Mouse (Mus musculus) midbrain, embryonic 15.5 days (tissue): Measurements from ENCODE around the gene Gm19345. TPM values are rescaled to one million over a fixed set of nuclear protein-coding genes. Genes with fewer than 3 reads are reported as not detected.

Experiments used
- ATAC-seq: fragments of 200-750 bp; cut with Nextera tagmentation; replicated peaks from 2 replicates; pipeline ENCODE4 v1.8.0; 2017; ENCODE audit warnings: moderate TSS enrichment
- H3K27ac ChIP-seq: fragments of 300-500 bp; sonication (generic); 2 replicates; pipeline ENCODE4 v1.5.1; 2015; ENCODE audit warnings: mild to moderate bottlenecking, inconsistent platforms
- H3K27me3 ChIP-seq: fragments of 300-500 bp; sonication (generic); replicated peaks from 2 replicates; pipeline ENCODE4 v1.6.1; 2015; ENCODE audit warnings: inconsistent platforms
- H3K36me3 ChIP-seq: fragments of 300-500 bp; sonication (generic); replicated peaks from 2 replicates; pipeline ENCODE4 v1.6.1; 2015; ENCODE audit warnings: inconsistent platforms
- H3K4me1 ChIP-seq: fragments of 300-500 bp; sonication (generic); 2 replicates; pipeline ENCODE4 v1.6.1; 2015; ENCODE audit warnings: inconsistent platforms
- H3K4me2 ChIP-seq: fragments of 300-500 bp; sonication (generic); 2 replicates; pipeline ENCODE4 v1.6.1; 2015; ENCODE audit warnings: inconsistent platforms, mild to moderate bottlenecking, moderate library complexity
- H3K4me3 ChIP-seq: fragments of 300-500 bp; sonication (generic); 2 replicates; pipeline ENCODE4 v1.5.1; 2015; ENCODE audit warnings: mild to moderate bottlenecking, inconsistent platforms
- H3K9ac ChIP-seq: fragments of 300-500 bp; sonication (generic); 2 replicates; pipeline ENCODE4 v1.6.1; 2015; ENCODE audit warnings: mild to moderate bottlenecking, inconsistent platforms
- H3K9me3 ChIP-seq: fragments of 300-500 bp; sonication (generic); 2 replicates; pipeline ENCODE4 v1.6.1; 2016; ENCODE audit warnings: inconsistent platforms
- WGBS: fragments of 180-500 bp; shearing (Covaris S2); methylation state at CpG from one replicate; pipeline ENCODE4 v1.1.7; 2015; ENCODE audit warnings: mixed read lengths; 5-methylcytosine and 5-hydroxymethylcytosine counted together
- polyA plus RNA-seq: library from polyadenylated mRNA; unstranded; fragments of >200 nt; fragmentation: Nextera tagmentation; extraction: Ambion mirVana; gene quantifications from 2 replicates; pipeline ENCODE4 v1.2.1, GENCODE M21; 2015

Gm19345 gene
- polyA plus RNA-seq, 1 experiment from 2014 or later = 15.4 TPM

DNA sequence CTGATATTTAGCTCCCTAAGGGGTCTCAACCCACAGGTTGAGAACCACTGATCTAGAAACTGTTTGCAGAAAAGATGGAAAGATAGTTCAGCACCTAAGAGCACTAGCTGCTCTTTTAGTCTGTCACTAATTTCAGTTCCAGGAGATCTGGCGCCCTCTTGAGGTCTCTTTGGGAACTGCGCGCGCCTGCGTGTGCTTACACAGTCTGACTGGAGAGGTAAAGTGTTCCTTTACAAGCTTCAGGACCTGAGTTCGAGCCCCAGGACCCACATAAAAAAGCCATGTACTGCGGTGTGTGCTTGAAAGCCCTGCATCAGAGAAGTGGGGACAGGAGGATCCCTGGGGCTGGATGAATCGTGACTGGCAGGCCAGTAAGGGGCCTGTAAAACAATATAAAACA lies 38.1 kb downstream of the Gm19345 start:
- ATAC-seq = no peak
- Histone ChIP-seq H3K4me2 (no peak overlapping the region), H3K9ac (no peak overlapping the region), H3K27me3 (no peaks in the 10 kb centered on the region), H3K4me1 (no peaks in the 10 kb centered on the region), H3K9me3 (no peaks in the 10 kb centered on the region), H3K27ac (no peak overlapping the region), H3K36me3 (no peaks in the 10 kb centered on the region), H3K4me3 (no peak overlapping the region)
- WGBS = 51% methylated on average over 8 of the region's 8 CpGs

Other genes with a start within 250 kb of the Gm19345 start
- gene Clasrp, start 247.5 kb upstream of the Gm19345 start, polyA plus RNA-seq = 67.2 and 69.1 TPM in 2 replicates
- 5.5 and 5.9 TPM in 2 replicates for gene Relb, start 222.6 kb upstream of the Gm19345 start, polyA plus RNA-seq
- 129 and 135 TPM in 2 replicates for gene Clptm1, start 187.0 kb upstream of the Gm19345 start, polyA plus RNA-seq
- gene Apoc2, start 174.1 kb upstream of the Gm19345 start, polyA plus RNA-seq = 1.2 TPM in 1 of 2 replicates, not detected in the other
- gene Gm44805, start 170.6 kb upstream of the Gm19345 start, polyA plus RNA-seq = not detected in 2 replicates
- gene Apoc4, start 170.5 kb upstream of the Gm19345 start, polyA plus RNA-seq = not detected in 2 replicates
- gene Apoc1, start 159.3 kb upstream of the Gm19345 start, polyA plus RNA-seq = 1.5 and 1.6 TPM in 2 replicates
- gene Apoe, start 152.8 kb upstream of the Gm19345 start, polyA plus RNA-seq = 385 and 514 TPM in 2 replicates
- 139 and 156 TPM in 2 replicates for gene Tomm40, start 136.6 kb upstream of the Gm19345 start, polyA plus RNA-seq
- gene Nectin2, start 101.5 kb upstream of the Gm19345 start, polyA plus RNA-seq = 56.3 and 60.8 TPM in 2 replicates
- gene Bcam, start 81.0 kb upstream of the Gm19345 start, polyA plus RNA-seq = 12.4 and 13.8 TPM in 2 replicates
- gene Cblc, start 55.2 kb upstream of the Gm19345 start, polyA plus RNA-seq = 0.40 and 0.57 TPM in 2 replicates
- gene Bcl3, start 29.2 kb upstream of the Gm19345 start, polyA plus RNA-seq = 0.89 and 1.7 TPM in 2 replicates
- 1.1 and 1.2 TPM in 2 replicates for gene Ceacam16, start 9.3 kb downstream of the Gm19345 start, polyA plus RNA-seq
- not detected in 2 replicates for gene Ceacam19, start 36.0 kb downstream of the Gm19345 start, polyA plus RNA-seq
- 11.5 and 12.6 TPM in 2 replicates for gene Pvr, start 69.2 kb downstream of the Gm19345 start, polyA plus RNA-seq
- gene Igsf23, start 98.8 kb downstream of the Gm19345 start, polyA plus RNA-seq = not detected in 2 replicates
- gene Ceacam20, start 113.4 kb downstream of the Gm19345 start, polyA plus RNA-seq = not detected in 2 replicates
- not detected in 2 replicates for gene Nlrp9b, start 139.5 kb downstream of the Gm19345 start, polyA plus RNA-seq
- gene Vmn1r91, start 247.7 kb downstream of the Gm19345 start, polyA plus RNA-seq = not detected in 2 replicates